8 mouse cellular contexts compared by ENCODE assay signal in genomic region chr5:123436780-123437175, GRCm38 (mm10). TPM values are rescaled to one million over a fixed set of nuclear protein-coding genes. Genes with fewer than 3 reads are reported as not detected.
A peak's percentile ranks its signal among the peaks of the same experiment; 100 is the strongest.
DNase-seq lines count a peak whose midpoint lies in the region; ATAC-seq and TF ChIP-seq lines count a peak whose summit lies in the region.

No protein-coding gene starts in this region.

- TF ChIP-seq CTCF in left cerebral cortex, adult 2 months (IDR thresholded peaks at IDR 0.05) = peak; percentile 78

- H3K9ac ChIP-seq in liver, embryonic 12.5 days = no peak overlapping the region

- peaks cover 4% of the 10 kb centered on the region; the same call in 1 of the 2 replicates for H3K4me1 ChIP-seq in liver, embryonic 12.5 days

- intact Hi-C loops in left cerebral cortex, adult 2 months (cut with DNase I) = loop anchor here (1.0 to 2.0 kb wide), 3 partner anchors 59 to 186 kb away; no protein-coding TSS in a partner anchor

- H3K4me2 ChIP-seq in liver, embryonic 12.5 days = no peak overlapping the region

- ATAC-seq in liver, embryonic 12.5 days = no peak

- 37% methylated on average over 4 of the region's 4 CpGs for WGBS in liver, embryonic 12.5 days (ENCODE audit: insufficient replicate concordance)

- no peaks in the 10 kb centered on the region for H3K9me3 ChIP-seq in liver, embryonic 12.5 days (replicated peaks)

- no peaks in the 10 kb centered on the region for H3K27me3 ChIP-seq in liver, embryonic 12.5 days (replicated peaks)

- DNase-seq in liver (peak; percentile 27), NIH3T3 (ENCODE audit: low read depth) (peak; percentile 82)
- peak; percentile 60 to 75 for DNase-seq in cerebellum, postnatal 25 days
- DNase-seq in hindlimb bud, embryonic 11.5 days (ENCODE audit: extremely low spot score, low read depth, low spot score) = peak; percentile 30
- DNase-seq in left cerebral cortex, adult 2 months (ENCODE audit: extremely low spot score in 1 of 2, low spot score in 2 of 2) = peak in 1 of 2 experiments; percentile 37
- DNase-seq in retina, adult 2 months (ENCODE audit: low read depth, low spot score) = peak; percentile 30
- DNase-seq in testis, postnatal 10 days (ENCODE audit: low spot score) = no peak

- H3K27ac ChIP-seq in liver, embryonic 12.5 days = no peak overlapping the region
- no peak overlapping the region for H3K27ac ChIP-seq in left cerebral cortex, adult 2 months

- H3K4me3 ChIP-seq in liver, embryonic 12.5 days = no peak overlapping the region
- no peak overlapping the region for H3K4me3 ChIP-seq in left cerebral cortex, adult 2 months

- peaks cover 10% of the 10 kb centered on the region for H3K36me3 ChIP-seq in liver, embryonic 12.5 days

RNA-seq across cellular contexts. Expression of gene Mlxip, which starts 42.2 kb away (rescaled TPM):
- 6.7 and 7.0 TPM in 2 replicates for polyA plus RNA-seq in liver, embryonic 12.5 days (2016; fragmentation: Nextera tagmentation; extraction: Ambion mirVana)
- 10 to 100 TPM; 20.5 to 20.8 TPM for total RNA-seq in left cerebral cortex, adult 2 months (2021)

RNA-seq across cellular contexts. Expression of gene Lrrc43, which starts 52.3 kb away (rescaled TPM):
- not detected in 2 replicates for polyA plus RNA-seq in liver, embryonic 12.5 days (2016; fragmentation: Nextera tagmentation; extraction: Ambion mirVana)
- under 1 TPM; 0.49 to 0.61 TPM for total RNA-seq in left cerebral cortex, adult 2 months (2021)

RNA-seq across cellular contexts. Expression of gene Il31, which starts 52.5 kb away (rescaled TPM):
- not detected in 2 replicates for polyA plus RNA-seq in liver, embryonic 12.5 days (2016; fragmentation: Nextera tagmentation; extraction: Ambion mirVana)
- total RNA-seq in left cerebral cortex, adult 2 months (2021) = not detected
